Mouse (Mus musculus) olfactory bulb, adult 2 months (tissue): ENCODE measurements around the gene Pnmt. TPM values are rescaled to one million over a fixed set of nuclear protein-coding genes. Genes with fewer than 3 reads are reported as not detected.
A peak's percentile ranks its signal among the peaks of the same experiment; 100 is the strongest.

Experiments used
- H3K27ac ChIP-seq: fragments of 200-500 bp; 2 replicates; pipeline ENCODE4 v1.5.1; 2012; ENCODE audit warnings: low read depth, low read length; ENCODE audit not compliant: insufficient read depth
- H3K4me1 ChIP-seq: fragments of 200-500 bp; 2 replicates; pipeline ENCODE4 v1.6.1; 2012; ENCODE audit warnings: low read length; ENCODE audit not compliant: control insufficient read depth, insufficient read depth
- H3K4me3 ChIP-seq: fragments of 200-500 bp; 2 replicates; pipeline ENCODE4 v1.5.1; 2012; ENCODE audit warnings: mild to moderate bottlenecking, low read depth, low read length, moderate library complexity; ENCODE audit not compliant: insufficient read depth
- CTCF ChIP-seq: fragments of 200-500 bp; IDR thresholded peaks from 2 replicates; pipeline ENCODE4 v1.5.1; 2012; ENCODE audit warnings: low read depth, mild to moderate bottlenecking, low read length, moderate library complexity; ENCODE audit not compliant: insufficient read depth
- POLR2A ChIP-seq: fragments of 200-500 bp; IDR thresholded peaks from 2 replicates; pipeline ENCODE4 v1.6.1; 2012; ENCODE audit warnings: mild to moderate bottlenecking, low read depth, low read length, moderate library complexity; ENCODE audit not compliant: insufficient read depth
- WGBS: fragments of 180-500 bp; shearing (Covaris S2); methylation state at CpG from one replicate; pipeline ENCODE4 v1.1.7; 2018; 5-methylcytosine and 5-hydroxymethylcytosine counted together
- polyA plus RNA-seq: library from polyadenylated mRNA; stranded (reverse); fragments of >200 nt; gene quantifications from 2 replicates; pipeline ENCODE4 v1.2.4, GENCODE M21; 2012; ENCODE audit warnings: low replicate concordance; ENCODE audit not compliant: missing spikeins, insufficient read depth, insufficient read length

Pnmt gene
- polyA plus RNA-seq, 1 experiment: not detected

- no peak overlapping the region for H3K27ac ChIP-seq
- H3K4me1 ChIP-seq: peaks cover 25% of the 10 kb centered on the region
- TF ChIP-seq POLR2A (no peak), CTCF (no peak)
- H3K4me3 ChIP-seq: no peak overlapping the region
- WGBS: 70% methylated on average over 7 of the region's 7 CpGs
These were observed 29.4 kb upstream of the Pnmt start for GRCm38 (mm10) chr11:98356625-98357394.

GRCm38 (mm10) chr11:98357396-98358160 lies 28.7 kb upstream of the Pnmt start:
- H3K27ac ChIP-seq: no peak overlapping the region

GRCm38 (mm10) chr11:98358161-98359083 lies 27.8 kb upstream of the Pnmt start, which contains the start of gene Stard3:
TSS of gene Stard3 (plus strand) at chr11:98358368.
- 0 out of 2 replicates have a peak, but pooled peaks have one; percentile 31 for TF ChIP-seq POLR2A
- no peak for TF ChIP-seq CTCF
- peak within 1 kb of the TSS; percentile 60; the same call in 1 of the 2 replicates for H3K27ac ChIP-seq
- H3K4me1 ChIP-seq: peaks cover 25% of the 10 kb centered on the region
- WGBS: under 1% methylated on average over 60 of the region's 60 CpGs
- peak within 1 kb of the TSS; percentile 73 for H3K4me3 ChIP-seq

More at GRCm38 (mm10) chr11:98357396-98358160, 28.7 kb upstream of the Pnmt start:
- peak overlapping the region; percentile 44 for H3K4me3 ChIP-seq
- TF ChIP-seq CTCF: no peak
- TF ChIP-seq POLR2A: no peak
- peaks cover 25% of the 10 kb centered on the region for H3K4me1 ChIP-seq
- 13% methylated on average over 13 of the region's 13 CpGs for WGBS

GRCm38 (mm10) chr11:98360866-98361521 lies 25.3 kb upstream of the Pnmt start:
- Histone ChIP-seq H3K4me3 (no peak overlapping the region), H3K4me1 (peaks cover 12% of the 10 kb centered on the region), H3K27ac (no peak overlapping the region)
- WGBS: 44% methylated on average over 9 of the region's 9 CpGs
- TF ChIP-seq POLR2A (no peak), CTCF (no peak)

- WGBS: 87% methylated on average over 5 of the region's 5 CpGs
- Histone ChIP-seq H3K4me1 (peaks cover 12% of the 10 kb centered on the region), H3K4me3 (no peak overlapping the region), H3K27ac (no peak overlapping the region)
- TF ChIP-seq POLR2A (no peak), CTCF (no peak)
These were observed 22.4 kb upstream of the Pnmt start for GRCm38 (mm10) chr11:98363817-98364216.

GRCm38 (mm10) chr11:98364410-98364809 lies 21.8 kb upstream of the Pnmt start:
- TF ChIP-seq POLR2A (no peak), CTCF (no peak)
- H3K4me1 ChIP-seq: peaks cover 11% of the 10 kb centered on the region
- no peak overlapping the region for H3K4me3 ChIP-seq
- WGBS: 97% methylated on average over 5 of the region's 5 CpGs
- H3K27ac ChIP-seq: no peak overlapping the region

- TF ChIP-seq POLR2A (no peak), CTCF (no peak)
- 82% methylated on average over 10 of the region's 10 CpGs for WGBS
- Histone ChIP-seq H3K4me3 (no peak overlapping the region), H3K27ac (no peak overlapping the region), H3K4me1 (peaks cover 8% of the 10 kb centered on the region)
These were observed 20.0 kb upstream of the Pnmt start for GRCm38 (mm10) chr11:98366290-98366689.

- peaks cover 17% of the 10 kb centered on the region for H3K4me1 ChIP-seq
- no peak overlapping the region for H3K4me3 ChIP-seq
- H3K27ac ChIP-seq: no peak overlapping the region
- no peak for TF ChIP-seq CTCF
- TF ChIP-seq POLR2A: no peak
- WGBS: 70% methylated on average over 10 of the region's 10 CpGs
These were observed 18.9 kb upstream of the Pnmt start for GRCm38 (mm10) chr11:98367171-98367862.
